Mouse (Mus musculus): ENCODE results near the gene Slc35d2.

DNA sequence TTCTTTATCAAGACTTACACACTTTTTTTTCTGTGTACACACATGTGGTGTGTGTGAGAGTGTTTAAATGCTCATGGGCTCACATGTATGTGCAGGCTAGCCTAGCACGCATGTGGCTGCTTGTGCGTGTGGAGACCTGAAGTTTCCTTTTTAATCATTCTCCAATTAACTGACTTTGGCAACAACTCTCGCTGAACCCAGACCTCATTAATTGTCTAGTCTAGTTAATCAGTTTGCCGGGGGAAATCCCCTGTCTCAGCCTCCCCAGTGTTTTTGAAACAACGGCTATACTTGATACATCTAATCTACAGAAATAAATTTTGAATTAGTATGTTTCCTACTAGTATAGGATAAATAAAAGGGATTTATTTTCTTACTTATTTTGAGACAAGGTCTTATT lies 43.1 kb downstream of the Slc35d2 start:
- TF ChIP-seq CTCF (IDR thresholded peaks at IDR 0.05; ENCODE audit: low read depth, low read length): no peak
- no peak for TF ChIP-seq POLR2A (IDR thresholded peaks at IDR 0.05; ENCODE audit: extremely low read depth, insufficient read depth, low read length)

Measured in liver, adult 2 months (tissue).